In the genomic region with DNA sequence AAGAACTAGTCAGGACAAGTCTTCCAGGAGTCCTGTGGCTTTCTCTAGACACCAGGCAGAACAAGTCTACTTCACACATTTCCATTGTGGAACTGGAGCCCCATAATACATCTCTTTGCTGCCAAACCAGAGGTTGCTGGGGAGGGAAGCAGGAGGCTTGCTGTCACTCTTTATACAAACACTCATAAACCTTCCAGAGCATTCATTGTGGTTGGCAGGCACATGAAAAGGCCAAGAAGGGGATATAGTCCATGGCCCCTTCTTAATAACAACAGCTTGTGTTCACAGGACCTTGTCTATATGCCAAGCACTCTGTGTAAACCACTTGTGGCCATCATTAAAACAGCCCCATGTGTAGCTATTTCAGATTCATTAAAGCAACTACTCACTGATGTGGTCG, we compare ENCODE assay signal across 32 mouse cellular contexts. TPM values are rescaled to one million over a fixed set of nuclear protein-coding genes. Genes with fewer than 3 reads are reported as not detected.
A peak's percentile ranks its signal among the peaks of the same experiment; 100 is the strongest.
DNase-seq lines count a peak whose midpoint lies in the region; ATAC-seq and TF ChIP-seq lines count a peak whose summit lies in the region.
"Had no signal": no experiment of that assay in that cellular context is flagged by ENCODE, and none has a peak within 500 bp of the region (broad histone marks: within the 10 kb centered on the region; RNA-seq: fewer than 3 reads in every experiment).

No protein-coding gene starts in this region.

- TF ChIP-seq POLR2A in limb, embryonic 14.5 days (IDR thresholded peaks at IDR 0.05; ENCODE audit: borderline replicate concordance, extremely low read depth, insufficient read depth, insufficient read length), result no peak

- intact Hi-C loops in heart, postnatal 10 days (cut with DNase I), result no loop called here

- no peak overlapping the region for H3K27ac ChIP-seq in lung, embryonic 16.5 days (ENCODE audit: low read length)
- no peak overlapping the region for H3K27ac ChIP-seq in limb, embryonic 14.5 days (replicated peaks; ENCODE audit: low read depth, low read length)
- H3K27ac ChIP-seq in hindbrain, embryonic 13.5 days, result no peak overlapping the region
- H3K27ac ChIP-seq: embryonic facial prominence, embryonic 12.5 days; forebrain, embryonic 12.5 days; heart, embryonic 10.5 days; heart, embryonic 15.5 days; hindbrain, embryonic 12.5 days; left cerebral cortex, adult 2 months; liver, embryonic 13.5 days; midbrain, embryonic 10.5 days; midbrain, embryonic 15.5 days; neural tube, embryonic 15.5 days had no signal

- no peaks in the 10 kb centered on the region for H3K27me3 ChIP-seq in lung, embryonic 16.5 days (ENCODE audit: control insufficient read depth, insufficient read depth, low read depth, low read length)
- H3K27me3 ChIP-seq in limb, embryonic 14.5 days (ENCODE audit: control insufficient read depth, insufficient read depth, low read length), result no peaks in the 10 kb centered on the region
- H3K27me3 ChIP-seq in hindbrain, embryonic 13.5 days, result no peaks in the 10 kb centered on the region
- H3K27me3 ChIP-seq: embryonic facial prominence, embryonic 12.5 days; heart, embryonic 15.5 days; hindbrain, embryonic 12.5 days; liver, embryonic 13.5 days; midbrain, embryonic 15.5 days; neural tube, embryonic 15.5 days had no signal

- H3K9ac ChIP-seq in lung, embryonic 16.5 days (ENCODE audit: low read length), result no peak overlapping the region
- no peak overlapping the region for H3K9ac ChIP-seq in limb, embryonic 14.5 days (ENCODE audit: low read depth, low read length, severe bottlenecking)
- no peak overlapping the region for H3K9ac ChIP-seq in hindbrain, embryonic 13.5 days
- H3K9ac ChIP-seq: embryonic facial prominence, embryonic 12.5 days; forebrain, embryonic 12.5 days; forebrain, postnatal 0 days; heart, embryonic 15.5 days; hindbrain, embryonic 12.5 days; liver, embryonic 13.5 days; midbrain, embryonic 15.5 days; neural tube, embryonic 15.5 days had no signal

- H3K9me3 ChIP-seq in lung, embryonic 16.5 days (ENCODE audit: control insufficient read depth, low read length), result no peaks in the 10 kb centered on the region
- H3K9me3 ChIP-seq in limb, embryonic 14.5 days (ENCODE audit: control insufficient read depth, low read length), result no peaks in the 10 kb centered on the region
- H3K9me3 ChIP-seq in hindbrain, embryonic 13.5 days, result no peaks in the 10 kb centered on the region
- H3K9me3 ChIP-seq: embryonic facial prominence, embryonic 12.5 days; forebrain, embryonic 12.5 days; heart, embryonic 10.5 days; heart, embryonic 15.5 days; hindbrain, embryonic 12.5 days; liver, embryonic 13.5 days; midbrain, embryonic 10.5 days; midbrain, embryonic 15.5 days; neural tube, embryonic 15.5 days had no signal

- ATAC-seq in lung, embryonic 16.5 days (ENCODE audit: low read depth), result peak; percentile 84
- ATAC-seq in limb, embryonic 14.5 days (ENCODE audit: low FRiP score, low read depth), result peak; percentile 56
- ATAC-seq in hindbrain, embryonic 13.5 days (ENCODE audit: low FRiP score), result no peak
- ATAC-seq: forebrain, postnatal 0 days; intestine, postnatal 0 days; midbrain, embryonic 15.5 days had no signal

- H3K36me3 ChIP-seq in lung, embryonic 16.5 days (ENCODE audit: control insufficient read depth, insufficient read depth, low read length), result no peaks in the 10 kb centered on the region
- H3K36me3 ChIP-seq in limb, embryonic 14.5 days (ENCODE audit: control insufficient read depth, insufficient read depth, low read length), result no peaks in the 10 kb centered on the region
- no peaks in the 10 kb centered on the region for H3K36me3 ChIP-seq in hindbrain, embryonic 13.5 days
- H3K36me3 ChIP-seq: embryonic facial prominence, embryonic 12.5 days; forebrain, embryonic 12.5 days; heart, embryonic 10.5 days; heart, embryonic 15.5 days; hindbrain, embryonic 12.5 days; liver, embryonic 13.5 days; midbrain, embryonic 10.5 days; midbrain, embryonic 15.5 days; neural tube, embryonic 15.5 days had no signal

- DNase-seq in heart, adult 11 months, result peak; percentile 44
- DNase-seq in heart, postnatal 10 days, result no peak
- no peak for DNase-seq in lung, postnatal 25 days (ENCODE audit: low spot score)
- peak; percentile 22 for DNase-seq in fibroblast of lung, adult 2 months (ENCODE audit: low read depth)
- peak; percentile 68 for DNase-seq in limb, embryonic 14.5 days (ENCODE audit: low spot score)
- no peak for DNase-seq in left cerebral cortex, adult 18-20 months (ENCODE audit: low spot score in 2 of 2)
- DNase-seq: adrenal gland, postnatal 14 days; cerebellum, adult 11 months; cerebellum, adult 9-10 months; cerebellum, postnatal 36 days; forebrain, postnatal 0 days; gastrocnemius, postnatal 10 days; heart, postnatal 36 days; kidney, adult 9 months; kidney, postnatal 10 days; layer of hippocampus, adult 9-11 months; liver, embryonic 13.5 days; lung, adult 2 months; retina, postnatal 1 day; right cerebral cortex, postnatal 25 days had no signal

- H3K4me2 ChIP-seq in lung, embryonic 16.5 days (ENCODE audit: low read depth, low read length), result no peak overlapping the region
- no peak overlapping the region for H3K4me2 ChIP-seq in limb, embryonic 14.5 days (replicated peaks; ENCODE audit: low read depth, low read length, severe bottlenecking)
- no peak overlapping the region for H3K4me2 ChIP-seq in hindbrain, embryonic 13.5 days
- H3K4me2 ChIP-seq: embryonic facial prominence, embryonic 12.5 days; forebrain, embryonic 12.5 days; heart, embryonic 15.5 days; hindbrain, embryonic 12.5 days; liver, embryonic 13.5 days; midbrain, embryonic 15.5 days; neural tube, embryonic 15.5 days had no signal

- H3K4me3 ChIP-seq in lung, embryonic 16.5 days (ENCODE audit: low read length), result no peak overlapping the region
- H3K4me3 ChIP-seq in limb, embryonic 14.5 days (replicated peaks; ENCODE audit: low read length), result no peak overlapping the region
- H3K4me3 ChIP-seq in hindbrain, embryonic 13.5 days, result no peak overlapping the region
- H3K4me3 ChIP-seq: embryonic facial prominence, embryonic 12.5 days; forebrain, embryonic 12.5 days; heart, embryonic 10.5 days; heart, embryonic 15.5 days; hindbrain, embryonic 12.5 days; left cerebral cortex, adult 2 months; liver, embryonic 13.5 days; midbrain, embryonic 10.5 days; midbrain, embryonic 15.5 days; neural tube, embryonic 15.5 days had no signal

- H3K4me1 ChIP-seq in lung, embryonic 16.5 days (replicated peaks; ENCODE audit: control insufficient read depth, insufficient read depth, low read length), result peaks cover 5% of the 10 kb centered on the region; the same call in 1 of the 2 replicates
- H3K4me1 ChIP-seq in limb, embryonic 14.5 days (ENCODE audit: control insufficient read depth, insufficient read depth, low read length), result peaks cover 21% of the 10 kb centered on the region
- no peaks in the 10 kb centered on the region for H3K4me1 ChIP-seq in hindbrain, embryonic 13.5 days (replicated peaks)
- H3K4me1 ChIP-seq: embryonic facial prominence, embryonic 12.5 days; forebrain, embryonic 12.5 days; heart, embryonic 10.5 days; hindbrain, embryonic 12.5 days; midbrain, embryonic 10.5 days; midbrain, embryonic 15.5 days; neural tube, embryonic 15.5 days had no signal

- WGBS in lung, embryonic 16.5 days, result 30% methylated on average over 1 of the region's 1 CpGs
- WGBS in limb, embryonic 14.5 days, result 24% methylated on average over 1 of the region's 1 CpGs
- 70% methylated on average over 1 of the region's 1 CpGs for WGBS in hindbrain, embryonic 13.5 days

RNA-seq across cellular contexts. Expression of a gene that starts 6.4 kb away (rescaled TPM):
- total RNA-seq in heart, postnatal 10 days (2021), result 10 to 100 TPM; 35.9 to 42.4 TPM
- polyA plus RNA-seq in lung, embryonic 16.5 days (2015; fragmentation: Nextera tagmentation; extraction: Ambion mirVana), result 102 and 106 TPM in 2 replicates
- polyA plus RNA-seq in limb, embryonic 14.5 days (2012; rRNA removed), result 156 and 196 TPM in 2 replicates
- polyA plus RNA-seq in limb, embryonic 14.5 days (2014; fragmentation: Nextera tagmentation; extraction: Ambion mirVana), result 139 and 152 TPM in 2 replicates
- 167 and 177 TPM in 2 replicates for polyA plus RNA-seq in hindbrain, embryonic 13.5 days (2015; fragmentation: Nextera tagmentation; extraction: Ambion mirVana)
- 100 to 1,000 TPM; 207 to 216 TPM for total RNA-seq in left cerebral cortex, adult 18-20 months (2021)

Comparison
In these comparisons a context has a peak if more than half of its experiments do, and no peak if none do; other contexts are left out.
1. DNase-seq: peak in heart, adult 11 months (single experiment), fibroblast of lung, adult 2 months (single experiment) and limb, embryonic 14.5 days (single experiment); none in heart, postnatal 10 days (0 of 2), lung, postnatal 25 days (single experiment) and left cerebral cortex, adult 18-20 months (0 of 2).